Mouse (Mus musculus): ENCODE measurements around the gene Pex10. TPM values are rescaled to one million over a fixed set of nuclear protein-coding genes. Genes with fewer than 3 reads are reported as not detected.

Gene Pex10
- polyA plus RNA-seq, 1 experiment from 2014 or later = 22.8 TPM

DNA sequence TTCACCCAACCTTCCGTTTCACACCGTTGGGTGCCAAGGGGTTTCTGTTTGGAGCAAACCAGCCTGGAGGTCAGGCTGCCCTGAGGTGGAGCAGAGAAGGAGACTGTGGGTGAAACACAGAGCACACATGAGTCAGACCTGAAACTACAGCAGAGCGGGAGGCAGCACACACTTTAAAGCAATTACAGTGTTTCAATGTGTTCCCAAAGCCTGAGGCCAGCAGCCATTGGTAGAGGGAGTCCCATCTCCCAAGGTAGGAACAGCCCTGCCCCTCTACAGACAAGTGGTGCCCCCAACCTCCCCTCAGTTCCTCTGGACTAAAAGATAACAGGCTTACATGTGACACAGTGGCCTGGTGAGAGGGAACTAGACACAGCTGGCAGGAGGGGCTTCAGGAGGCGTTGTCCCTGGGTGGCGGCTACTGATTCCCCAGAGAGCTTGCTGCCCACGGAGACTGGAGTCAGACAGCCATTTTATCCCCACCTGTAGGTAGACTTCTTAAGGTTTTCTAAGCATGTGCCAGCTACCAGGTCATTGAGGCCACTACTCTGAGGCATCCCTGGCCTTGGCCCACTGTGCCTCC lies 50.7 kb downstream of the Pex10 start:
- ATAC-seq = no peak

DNA sequence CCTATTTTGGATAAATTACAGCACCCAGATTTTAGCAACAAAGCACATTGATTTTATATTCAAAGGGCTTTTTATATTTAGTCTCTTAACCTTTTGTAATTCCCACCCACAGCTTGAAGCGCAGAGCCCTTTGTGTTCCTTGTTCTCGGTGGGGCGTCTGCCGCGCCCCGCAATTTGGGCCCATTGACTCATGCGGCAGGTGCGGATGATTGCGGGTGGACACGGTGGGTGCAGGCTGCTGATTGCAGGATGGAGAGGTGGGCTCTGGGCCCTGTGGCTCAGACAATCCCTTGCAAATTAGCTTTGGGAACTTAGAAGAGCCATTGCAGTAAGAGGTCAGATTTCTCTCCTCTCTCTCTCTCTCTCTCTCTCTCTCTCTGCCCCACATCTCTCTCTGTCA lies 51.5 kb downstream of the Pex10 start:
- Histone ChIP-seq H3K27me3 (ENCODE audit: control insufficient read depth, insufficient read depth, low read depth, low read length) (no peaks in the 10 kb centered on the region), H3K4me3 (ENCODE audit: low read depth, low read length) (no peak overlapping the region), H3K36me3 (ENCODE audit: control insufficient read depth, insufficient read depth, low read length) (no peaks in the 10 kb centered on the region), H3K4me2 (ENCODE audit: low read length) (no peak overlapping the region), H3K27ac (ENCODE audit: low read length) (no peak overlapping the region), H3K9me3 (replicated peaks; ENCODE audit: control insufficient read depth, low read length, poor library complexity, severe bottlenecking) (no peaks in the 10 kb centered on the region), H3K4me1 (ENCODE audit: control insufficient read depth, insufficient read depth, low read length) (peaks cover 8% of the 10 kb centered on the region), H3K9ac (ENCODE audit: low read depth, low read length) (no peak overlapping the region)
- no peak for ATAC-seq
- WGBS = 51% methylated on average over 10 of the region's 10 CpGs

More for the DNA sequence above, 50.7 kb downstream of the Pex10 start:
- Histone ChIP-seq H3K4me3 (ENCODE audit: low read depth, low read length) (no peak overlapping the region), H3K9me3 (replicated peaks; ENCODE audit: control insufficient read depth, low read length, poor library complexity, severe bottlenecking) (no peaks in the 10 kb centered on the region), H3K4me2 (ENCODE audit: low read length) (no peak overlapping the region), H3K36me3 (ENCODE audit: control insufficient read depth, insufficient read depth, low read length) (no peaks in the 10 kb centered on the region), H3K27me3 (ENCODE audit: control insufficient read depth, insufficient read depth, low read depth, low read length) (no peaks in the 10 kb centered on the region), H3K9ac (ENCODE audit: low read depth, low read length) (no peak overlapping the region), H3K27ac (ENCODE audit: low read length) (no peak overlapping the region), H3K4me1 (ENCODE audit: control insufficient read depth, insufficient read depth, low read length) (peaks cover 4% of the 10 kb centered on the region)
- WGBS = 79% methylated on average over 6 of the region's 6 CpGs

DNA sequence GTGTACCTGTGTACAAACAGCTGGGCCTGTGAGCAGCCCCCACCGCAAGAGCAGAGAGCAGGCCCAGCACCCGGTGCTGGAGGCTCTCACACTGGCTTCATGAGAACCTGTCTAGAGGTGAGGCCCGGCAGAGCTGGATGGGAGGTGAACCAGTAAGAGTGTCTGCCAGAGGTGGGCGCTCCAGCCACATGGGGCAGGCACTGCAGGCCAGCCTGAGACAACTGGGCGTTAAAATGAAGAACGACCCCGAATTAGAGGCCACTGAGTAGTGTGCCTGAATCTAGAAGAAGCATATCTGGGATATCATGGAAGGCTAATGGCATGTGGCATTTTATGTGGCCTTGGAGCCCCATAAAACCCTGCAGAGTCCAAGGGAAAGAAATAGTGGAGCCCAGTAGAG lies 53.2 kb downstream of the Pex10 start:
- WGBS = 87% methylated on average over 7 of the region's 7 CpGs
- Histone ChIP-seq H3K9me3 (replicated peaks; ENCODE audit: control insufficient read depth, low read length, poor library complexity, severe bottlenecking) (no peaks in the 10 kb centered on the region), H3K4me3 (ENCODE audit: low read depth, low read length) (no peak overlapping the region), H3K4me1 (ENCODE audit: control insufficient read depth, insufficient read depth, low read length) (peaks cover 10% of the 10 kb centered on the region), H3K9ac (ENCODE audit: low read depth, low read length) (no peak overlapping the region), H3K27ac (ENCODE audit: low read length) (no peak overlapping the region), H3K4me2 (ENCODE audit: low read length) (no peak overlapping the region), H3K36me3 (ENCODE audit: control insufficient read depth, insufficient read depth, low read length) (no peaks in the 10 kb centered on the region), H3K27me3 (ENCODE audit: control insufficient read depth, insufficient read depth, low read depth, low read length) (no peaks in the 10 kb centered on the region)
- no peak for ATAC-seq

DNA sequence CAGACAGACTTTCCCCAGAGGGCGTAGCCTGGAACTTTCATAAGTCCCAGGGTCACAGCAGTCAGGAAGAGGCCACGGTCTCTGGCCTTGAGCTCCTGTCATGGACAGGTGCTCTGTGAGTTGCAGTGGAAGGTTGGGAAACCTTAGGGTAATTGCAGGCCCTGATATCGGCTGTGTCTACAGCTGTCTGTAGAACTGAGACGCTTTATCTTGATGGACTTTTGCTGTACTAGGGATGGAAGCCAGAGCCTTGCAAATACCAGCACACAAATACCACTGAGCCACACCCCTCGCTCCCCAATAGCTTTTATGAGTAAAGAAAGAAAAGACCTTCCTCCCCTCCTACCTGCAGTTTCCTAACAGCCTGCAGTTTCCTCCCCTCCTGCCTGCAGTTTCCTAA lies 53.8 kb downstream of the Pex10 start:
- no peak overlapping the region for H3K4me3 ChIP-seq (ENCODE audit: low read depth, low read length)
- no peaks in the 10 kb centered on the region for H3K36me3 ChIP-seq (ENCODE audit: control insufficient read depth, insufficient read depth, low read length)
- no peak for ATAC-seq
- no peaks in the 10 kb centered on the region for H3K27me3 ChIP-seq (ENCODE audit: control insufficient read depth, insufficient read depth, low read depth, low read length)
- H3K4me2 ChIP-seq (ENCODE audit: low read length) = no peak overlapping the region
- no peaks in the 10 kb centered on the region for H3K9me3 ChIP-seq (replicated peaks; ENCODE audit: control insufficient read depth, low read length, poor library complexity, severe bottlenecking)
- WGBS = 85% methylated on average over 5 of the region's 5 CpGs
- peaks cover 11% of the 10 kb centered on the region for H3K4me1 ChIP-seq (ENCODE audit: control insufficient read depth, insufficient read depth, low read length)
- H3K9ac ChIP-seq (ENCODE audit: low read depth, low read length) = no peak overlapping the region
- H3K27ac ChIP-seq (ENCODE audit: low read length) = no peak overlapping the region

DNA sequence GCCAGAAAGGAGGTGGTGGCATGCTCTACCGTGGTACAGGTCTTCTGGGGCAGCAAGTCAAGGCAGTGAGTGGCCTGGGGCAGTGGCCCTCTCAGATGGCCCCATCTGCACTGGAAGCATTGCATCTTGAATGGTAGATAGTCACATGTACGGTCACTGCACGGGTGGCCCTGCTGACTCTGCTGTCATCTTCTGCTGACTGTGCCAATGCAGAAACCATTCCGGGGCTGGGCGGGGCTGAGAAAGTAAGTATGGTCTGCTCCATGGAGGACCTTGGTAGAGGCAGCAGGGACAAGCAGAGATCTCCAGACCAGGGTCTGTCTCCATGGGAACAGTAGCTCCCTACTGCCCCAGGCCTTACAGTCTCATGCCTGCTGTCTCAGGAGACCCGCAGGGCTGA lies 54.4 kb downstream of the Pex10 start:
- Histone ChIP-seq H3K36me3 (ENCODE audit: control insufficient read depth, insufficient read depth, low read length) (no peaks in the 10 kb centered on the region), H3K27me3 (ENCODE audit: control insufficient read depth, insufficient read depth, low read depth, low read length) (no peaks in the 10 kb centered on the region), H3K27ac (ENCODE audit: low read length) (no peak overlapping the region), H3K4me3 (ENCODE audit: low read depth, low read length) (no peak overlapping the region), H3K9me3 (replicated peaks; ENCODE audit: control insufficient read depth, low read length, poor library complexity, severe bottlenecking) (no peaks in the 10 kb centered on the region), H3K4me1 (ENCODE audit: control insufficient read depth, insufficient read depth, low read length) (peaks cover 11% of the 10 kb centered on the region), H3K9ac (ENCODE audit: low read depth, low read length) (no peak overlapping the region), H3K4me2 (ENCODE audit: low read length) (no peak overlapping the region)
- WGBS = 92% methylated on average over 6 of the region's 6 CpGs
- no peak for ATAC-seq

Other genes with a start within 250 kb of the Pex10 start
- gene Ttc34, start 229.6 kb upstream of the Pex10 start, polyA plus RNA-seq (2015; fragmentation: Nextera tagmentation; extraction: Ambion mirVana) = 1.5 and 2.9 TPM in 2 replicates
- gene Mmel1, start 197.4 kb upstream of the Pex10 start, polyA plus RNA-seq (2015; fragmentation: Nextera tagmentation; extraction: Ambion mirVana) = 0.31 and 0.98 TPM in 2 replicates
- 59.3 and 64.5 TPM in 2 replicates for gene Fam213b, start 167.9 kb upstream of the Pex10 start, polyA plus RNA-seq (2015; fragmentation: Nextera tagmentation; extraction: Ambion mirVana)
- gene Tnfrsf14, start 138.5 kb upstream of the Pex10 start, polyA plus RNA-seq (2015; fragmentation: Nextera tagmentation; extraction: Ambion mirVana) = 0.42 TPM in 1 of 2 replicates, not detected in the other
- gene Hes5, start 106.1 kb upstream of the Pex10 start, polyA plus RNA-seq (2015; fragmentation: Nextera tagmentation; extraction: Ambion mirVana) = 107 and 135 TPM in 2 replicates
- gene Pank4, start 102.9 kb upstream of the Pex10 start, polyA plus RNA-seq (2015; fragmentation: Nextera tagmentation; extraction: Ambion mirVana) = 42.1 and 45.5 TPM in 2 replicates
- gene Plch2, start 10.2 kb upstream of the Pex10 start, polyA plus RNA-seq (2015; fragmentation: Nextera tagmentation; extraction: Ambion mirVana) = 23.3 and 25.4 TPM in 2 replicates
- gene Rer1, start 19.4 kb downstream of the Pex10 start, polyA plus RNA-seq (2015; fragmentation: Nextera tagmentation; extraction: Ambion mirVana) = 121 and 124 TPM in 2 replicates
- gene Morn1, start 19.6 kb downstream of the Pex10 start, polyA plus RNA-seq (2015; fragmentation: Nextera tagmentation; extraction: Ambion mirVana) = 7.3 and 8.9 TPM in 2 replicates
- gene Ski, start 155.6 kb downstream of the Pex10 start, polyA plus RNA-seq (2015; fragmentation: Nextera tagmentation; extraction: Ambion mirVana) = 9.6 and 10.1 TPM in 2 replicates
- 69.8 and 70.1 TPM in 2 replicates for gene Faap20, start 182.8 kb downstream of the Pex10 start, polyA plus RNA-seq (2015; fragmentation: Nextera tagmentation; extraction: Ambion mirVana)

Data from midbrain, embryonic 16.5 days (tissue).